Mouse (Mus musculus) testis, adult 2 months (tissue): Measurements from ENCODE around the gene Ptprd. TPM values are rescaled to one million over a fixed set of nuclear protein-coding genes. Genes with fewer than 3 reads are reported as not detected.

Experiments
- H3K27ac ChIP-seq: fragments of 200-500 bp; 2 replicates; pipeline ENCODE4 v1.5.1; 2012; ENCODE audit warnings: low read depth, low read length; ENCODE audit not compliant: control insufficient read depth, insufficient read depth
- H3K27me3 ChIP-seq: fragments of 200-500 bp; 2 replicates; pipeline ENCODE4 v1.6.1; 2012; ENCODE audit warnings: mild to moderate bottlenecking, low read length, moderate library complexity; ENCODE audit not compliant: control insufficient read depth, insufficient read depth
- H3K36me3 ChIP-seq: fragments of 200-500 bp; 2 replicates; pipeline ENCODE4 v1.6.1; 2012; ENCODE audit warnings: mild to moderate bottlenecking, low read length; ENCODE audit not compliant: control insufficient read depth, insufficient read depth
- H3K4me1 ChIP-seq: fragments of 200-500 bp; 2 replicates; pipeline ENCODE4 v1.6.1; 2012; ENCODE audit warnings: low read length; ENCODE audit not compliant: control insufficient read depth, insufficient read depth
- H3K4me3 ChIP-seq: fragments of 200-500 bp; 2 replicates; pipeline ENCODE4 v1.5.1; 2012; ENCODE audit warnings: low read depth, mild to moderate bottlenecking, low read length, moderate library complexity, mixed read lengths; ENCODE audit not compliant: control insufficient read depth
- CTCF ChIP-seq: fragments of 200-500 bp; IDR thresholded peaks from 2 replicates; pipeline ENCODE4 v1.5.1; 2012; ENCODE audit warnings: low read depth, mild to moderate bottlenecking, inconsistent platforms, low read length, moderate library complexity; ENCODE audit not compliant: control insufficient read depth, insufficient read depth, insufficient replicate concordance
- POLR2A ChIP-seq: fragments of 200-500 bp; IDR thresholded peaks from 2 replicates; pipeline ENCODE4 v1.6.1; 2012; ENCODE audit warnings: low read depth, mild to moderate bottlenecking, inconsistent platforms, low read length, moderate library complexity; ENCODE audit not compliant: control insufficient read depth
- polyA plus RNA-seq: library from polyadenylated mRNA; depleted of rRNA; stranded (reverse); fragments of >200 nt; gene quantifications from 2 replicates; pipeline ENCODE4 v1.2.3, GENCODE M21; 2012

Gene Ptprd
- polyA plus RNA-seq, 1 experiment = 3.4 TPM

DNA sequence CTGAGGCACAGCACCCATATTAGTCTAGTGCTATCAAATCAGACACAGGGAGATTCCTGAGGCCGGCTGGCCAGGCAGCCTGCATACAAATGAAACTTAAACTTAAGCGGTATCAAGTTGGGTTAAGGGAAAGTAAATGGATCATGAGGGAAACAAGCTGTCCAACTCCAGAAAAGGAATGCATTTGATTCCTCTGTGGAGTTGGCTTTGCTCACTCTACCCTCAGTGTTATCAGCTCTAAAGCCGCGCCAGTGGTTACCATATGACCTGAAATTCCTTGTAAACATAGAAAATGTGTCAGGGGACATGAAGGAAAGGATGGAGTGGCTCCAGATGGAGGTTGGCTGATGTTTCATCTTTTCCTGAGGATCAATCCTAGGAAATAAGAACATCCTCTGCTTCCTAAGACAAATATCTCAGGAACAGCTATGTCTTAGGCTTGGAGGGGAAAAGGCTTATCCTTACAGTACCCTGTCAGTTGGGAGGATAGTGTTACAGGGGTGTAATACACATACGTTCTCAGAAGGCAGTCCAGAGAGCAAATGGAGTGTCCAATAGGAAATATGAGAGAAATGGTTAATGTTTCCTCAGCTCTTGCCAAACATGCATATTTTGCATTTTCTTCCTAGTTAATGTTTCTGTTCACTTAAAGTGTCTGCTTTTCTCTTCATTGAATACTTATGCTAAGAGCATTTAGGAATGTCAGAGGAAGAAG, 697.7 kb downstream of the Ptprd start:
- TF ChIP-seq CTCF (no peak), POLR2A (no peak)
- H3K27ac ChIP-seq = no peak overlapping the region
- no peaks in the 10 kb centered on the region for H3K4me1 ChIP-seq
- no peaks in the 10 kb centered on the region for H3K27me3 ChIP-seq
- H3K4me3 ChIP-seq = no peak overlapping the region
- H3K36me3 ChIP-seq = no peaks in the 10 kb centered on the region

DNA sequence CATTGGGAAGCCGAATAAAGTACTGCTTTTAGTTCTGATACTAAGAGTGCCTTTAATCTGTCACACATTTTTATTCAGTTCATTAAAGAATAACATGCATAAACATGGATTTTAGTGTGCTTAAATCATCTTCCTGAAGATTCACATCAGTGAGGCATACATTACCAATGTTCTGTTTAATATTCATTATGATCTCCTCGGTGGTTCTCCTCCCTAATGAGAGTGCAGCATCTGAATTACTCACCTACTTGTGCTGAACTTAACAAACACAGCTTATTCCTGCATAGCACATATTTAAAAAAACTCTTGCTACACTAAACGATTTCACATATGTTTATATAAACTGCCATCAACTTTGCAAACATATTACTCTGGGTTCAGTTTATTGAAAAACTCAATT, 698.7 kb downstream of the Ptprd start:
- H3K27ac ChIP-seq = no peak overlapping the region
- no peaks in the 10 kb centered on the region for H3K36me3 ChIP-seq
- no peak overlapping the region for H3K4me3 ChIP-seq
- H3K27me3 ChIP-seq = no peaks in the 10 kb centered on the region
- TF ChIP-seq POLR2A (no peak), CTCF (no peak)
- no peaks in the 10 kb centered on the region for H3K4me1 ChIP-seq

DNA sequence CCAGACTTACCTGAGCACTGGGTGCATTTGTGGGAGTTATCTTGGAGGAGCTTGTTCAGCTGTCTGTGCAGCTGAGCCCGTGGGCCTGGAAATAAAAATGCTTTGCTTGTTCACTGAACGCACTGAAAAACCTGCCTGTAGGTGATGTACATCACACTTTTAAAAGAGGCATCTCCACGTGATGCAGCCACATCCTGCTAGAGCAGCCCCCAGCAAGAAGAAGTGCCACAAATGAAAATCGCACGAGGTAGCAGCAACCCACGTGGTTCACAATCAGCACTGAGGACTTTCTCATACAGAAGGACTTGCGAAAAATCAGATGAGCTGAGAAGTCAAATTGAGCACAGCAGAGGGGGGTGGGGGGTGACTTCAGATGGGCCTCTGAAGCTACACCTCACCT, 757.7 kb downstream of the Ptprd start:
- H3K27ac ChIP-seq = no peak overlapping the region
- no peaks in the 10 kb centered on the region for H3K4me1 ChIP-seq
- H3K36me3 ChIP-seq = no peaks in the 10 kb centered on the region
- H3K4me3 ChIP-seq = no peak overlapping the region
- no peak for TF ChIP-seq CTCF
- TF ChIP-seq POLR2A = no peak
- no peaks in the 10 kb centered on the region for H3K27me3 ChIP-seq

DNA sequence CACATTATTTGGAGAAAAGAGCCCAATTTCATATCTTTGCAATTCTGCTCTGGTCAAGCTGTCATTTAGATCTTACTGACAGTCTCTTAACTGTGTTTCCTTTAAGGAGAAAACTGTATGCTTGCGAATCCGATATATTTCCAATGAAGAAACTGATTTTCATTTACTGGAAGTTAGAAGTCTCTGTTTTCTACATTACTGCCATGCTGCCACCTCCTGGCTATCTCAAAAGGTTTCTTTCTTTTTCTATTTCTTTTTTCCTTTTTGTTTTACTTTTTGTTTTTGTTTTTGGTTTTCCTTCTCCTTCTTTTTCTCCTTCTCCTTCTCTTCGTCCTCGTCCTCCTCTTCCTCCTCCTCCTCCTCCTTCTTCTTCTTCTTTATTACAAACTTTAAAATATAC, 812.6 kb downstream of the Ptprd start:
- Histone ChIP-seq H3K27ac (no peak overlapping the region), H3K4me3 (no peak overlapping the region), H3K36me3 (no peaks in the 10 kb centered on the region), H3K4me1 (no peaks in the 10 kb centered on the region), H3K27me3 (no peaks in the 10 kb centered on the region)
- TF ChIP-seq CTCF = no peak
- no peak for TF ChIP-seq POLR2A

DNA sequence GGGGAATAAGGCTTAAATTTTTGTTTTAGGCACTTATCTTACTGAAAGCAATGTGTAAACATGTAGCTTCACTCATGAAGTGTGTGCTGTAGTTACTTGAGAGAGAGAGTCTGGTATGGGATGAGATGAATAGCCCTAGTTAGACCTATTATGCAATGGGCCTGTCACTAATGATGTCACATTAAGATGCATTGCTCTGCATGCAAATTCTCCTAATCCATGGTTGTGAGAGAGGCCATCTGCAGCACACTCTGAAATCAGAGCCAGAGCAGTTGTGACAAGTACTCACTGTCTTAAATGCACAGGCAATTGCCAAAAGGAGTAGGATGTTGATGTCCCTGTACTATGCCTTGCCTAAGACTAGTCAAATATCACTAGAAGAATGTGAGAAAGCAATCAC, 850.0 kb downstream of the Ptprd start:
- no peaks in the 10 kb centered on the region for H3K4me1 ChIP-seq
- H3K36me3 ChIP-seq = no peaks in the 10 kb centered on the region
- no peak for TF ChIP-seq CTCF
- TF ChIP-seq POLR2A = no peak
- H3K27me3 ChIP-seq = no peaks in the 10 kb centered on the region
- no peak overlapping the region for H3K4me3 ChIP-seq
- no peak overlapping the region for H3K27ac ChIP-seq

DNA sequence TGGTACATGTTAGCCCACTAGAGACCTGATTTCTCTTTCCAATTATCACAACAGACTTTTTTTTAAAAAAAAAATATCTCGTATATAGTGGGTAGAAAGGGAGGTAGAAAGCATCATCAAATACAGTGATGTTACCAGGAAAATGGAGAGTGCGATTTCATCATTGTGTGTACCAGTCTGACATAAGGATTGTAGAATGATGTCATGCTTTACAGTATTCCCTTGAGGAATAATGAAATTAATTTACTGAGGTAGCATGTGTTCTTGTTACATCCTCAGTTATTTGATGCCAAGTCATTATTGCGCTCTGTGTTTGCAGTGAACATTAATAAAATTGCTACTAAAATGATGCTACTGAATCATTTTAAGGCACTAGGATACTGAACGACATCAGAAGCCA, 884.6 kb downstream of the Ptprd start:
- Histone ChIP-seq H3K4me1 (no peaks in the 10 kb centered on the region), H3K4me3 (no peak overlapping the region), H3K27me3 (no peaks in the 10 kb centered on the region), H3K27ac (no peak overlapping the region), H3K36me3 (no peaks in the 10 kb centered on the region)
- TF ChIP-seq POLR2A (no peak), CTCF (no peak)

DNA sequence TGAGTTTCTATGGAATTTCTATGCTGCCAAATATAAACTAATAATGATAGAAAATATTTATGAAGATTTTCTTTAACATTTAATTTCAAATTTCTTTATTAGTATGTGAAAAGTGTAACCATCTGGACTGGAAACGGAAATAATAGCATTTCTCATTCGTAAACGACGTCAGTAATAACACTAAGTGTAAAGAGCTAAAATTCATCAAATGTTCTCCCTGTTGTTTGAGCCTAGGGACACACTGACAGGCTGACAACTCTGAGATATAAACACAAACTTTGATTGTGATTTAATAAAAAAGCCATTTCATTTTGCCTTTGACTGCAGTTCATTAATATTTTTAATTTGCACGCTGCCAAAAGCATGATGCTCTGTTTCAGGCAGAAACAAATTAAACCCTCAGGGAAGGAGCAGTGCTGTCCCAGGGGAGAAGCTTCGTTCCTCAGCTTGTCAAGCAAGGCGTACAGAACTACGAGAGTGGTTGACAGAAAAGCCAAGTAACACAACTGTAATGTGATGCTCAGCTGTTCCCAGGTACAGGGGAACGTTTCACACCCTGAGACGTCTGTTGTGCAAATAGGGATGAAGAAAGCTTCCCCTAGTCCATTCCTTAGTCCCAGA, 894.6 kb downstream of the Ptprd start:
- no peaks in the 10 kb centered on the region for H3K4me1 ChIP-seq
- no peak for TF ChIP-seq POLR2A
- no peak for TF ChIP-seq CTCF
- H3K36me3 ChIP-seq = no peaks in the 10 kb centered on the region
- H3K27me3 ChIP-seq = no peaks in the 10 kb centered on the region
- no peak overlapping the region for H3K27ac ChIP-seq
- no peak overlapping the region for H3K4me3 ChIP-seq

DNA sequence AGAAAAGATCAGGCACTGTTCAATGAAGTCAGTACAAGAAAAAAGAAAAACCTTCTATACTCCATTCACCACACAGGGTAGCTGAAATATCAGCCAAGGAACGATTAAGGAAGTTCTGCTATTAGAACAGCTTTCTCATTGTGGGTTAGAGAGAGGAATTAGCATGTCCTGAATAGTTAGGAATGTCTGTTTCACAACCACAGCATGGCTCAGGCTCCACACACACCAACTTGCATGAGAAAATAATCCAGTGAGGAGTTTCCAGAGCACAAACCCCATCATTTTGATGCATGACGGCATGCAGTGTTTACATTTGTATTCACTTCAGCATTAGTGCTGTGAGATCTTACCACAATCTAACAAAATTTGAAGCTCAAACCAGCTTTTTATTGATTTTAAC, 895.1 kb downstream of the Ptprd start:
- Histone ChIP-seq H3K27ac (no peak overlapping the region), H3K27me3 (no peaks in the 10 kb centered on the region), H3K4me3 (no peak overlapping the region), H3K4me1 (no peaks in the 10 kb centered on the region), H3K36me3 (no peaks in the 10 kb centered on the region)
- no peak for TF ChIP-seq POLR2A
- TF ChIP-seq CTCF = no peak
